Mouse (Mus musculus) T-helper 1 cell (primary cell): ENCODE measurements around the gene Gm7347.
"Not testable (repeated sequence)": the region's sequence is repeated elsewhere in the genome, so short reads cannot be mapped to it uniquely, and the experiment has no call there.

Experiments used
- in situ Hi-C: fragments of 300-600 bp; cut with MboI, MseI; formaldehyde crosslinking; loops from one replicate; pipeline ENCODE4 v1.15.1; 2025; ENCODE audit warnings: high pct_unique_total_duplicates

The Gm7347 gene

DNA sequence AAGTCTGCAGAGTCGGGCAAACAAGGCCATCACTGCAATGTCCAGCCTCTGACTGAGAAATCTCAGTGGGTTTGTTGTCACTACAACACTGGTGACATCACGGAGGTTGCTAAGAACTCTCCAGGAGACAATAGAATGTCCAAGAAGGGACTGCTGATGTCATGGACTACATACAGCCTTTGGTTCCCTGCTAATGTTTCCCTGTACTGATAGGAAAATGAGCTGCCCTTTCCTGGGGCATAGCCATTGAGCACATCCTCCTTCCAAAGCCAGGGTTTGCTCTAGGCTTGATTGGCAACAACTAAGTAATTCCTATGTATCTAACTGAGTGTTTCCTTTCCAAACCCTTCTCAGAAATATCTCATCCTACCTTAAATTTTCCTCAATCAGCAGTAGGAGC is at the start of gene Gm7347:
Gene Gm7347, minus strand, starts transcription at position 101 of the 400 bp plus-strand sequence.
- in situ Hi-C loops, result not testable (repeated sequence)

DNA sequence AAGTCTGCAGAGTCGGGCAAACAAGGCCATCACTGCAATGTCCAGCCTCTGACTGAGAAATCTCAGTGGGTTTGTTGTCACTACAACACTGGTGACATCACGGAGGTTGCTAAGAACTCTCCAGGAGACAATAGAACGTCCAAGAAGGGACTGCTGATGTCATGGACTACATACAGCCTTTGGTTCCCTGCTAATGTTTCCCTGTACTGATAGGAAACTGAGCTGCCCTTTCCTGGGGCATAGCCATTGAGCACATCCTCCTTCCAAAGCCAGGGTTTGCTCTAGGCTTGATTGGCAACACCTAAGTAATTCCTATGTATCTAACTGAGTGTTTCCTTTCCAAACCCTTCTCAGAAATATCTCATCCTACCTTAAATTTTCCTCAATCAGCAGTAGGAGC is 46.9 kb upstream of the Gm7347 start, which contains the start of gene 5031410I06Rik:
Gene 5031410I06Rik, minus strand, starts transcription at position 101 of the 400 bp plus-strand sequence.
- in situ Hi-C loops, result not testable (repeated sequence)

DNA sequence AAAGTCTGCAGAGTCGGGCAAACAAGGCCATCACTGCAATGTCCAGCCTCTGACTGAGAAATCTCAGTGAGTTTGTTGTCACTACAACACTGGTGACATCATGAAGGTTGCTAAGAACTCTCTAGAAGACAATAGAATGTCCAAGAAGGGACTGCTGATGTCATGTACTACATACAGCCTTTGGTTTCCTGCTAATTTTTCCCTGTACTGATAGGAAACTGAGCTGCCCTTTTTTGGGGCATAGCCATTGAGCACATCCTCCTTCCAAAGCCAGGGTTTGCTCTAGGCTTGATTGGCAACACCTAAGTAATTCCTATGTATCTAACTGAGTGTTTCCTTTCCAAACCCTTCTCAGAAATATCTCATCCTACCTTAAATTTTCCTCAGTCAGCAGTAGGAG is 30.8 kb upstream of the Gm7347 start, which contains the start of gene Gm10471:
Gene Gm10471, minus strand, starts transcription at position 101 of the 400 bp plus-strand sequence.
- in situ Hi-C loops, result loop anchor here (5.0 kb wide), 1 partner anchor 52 kb away; the partner anchor contains the start of gene Speer4a

DNA sequence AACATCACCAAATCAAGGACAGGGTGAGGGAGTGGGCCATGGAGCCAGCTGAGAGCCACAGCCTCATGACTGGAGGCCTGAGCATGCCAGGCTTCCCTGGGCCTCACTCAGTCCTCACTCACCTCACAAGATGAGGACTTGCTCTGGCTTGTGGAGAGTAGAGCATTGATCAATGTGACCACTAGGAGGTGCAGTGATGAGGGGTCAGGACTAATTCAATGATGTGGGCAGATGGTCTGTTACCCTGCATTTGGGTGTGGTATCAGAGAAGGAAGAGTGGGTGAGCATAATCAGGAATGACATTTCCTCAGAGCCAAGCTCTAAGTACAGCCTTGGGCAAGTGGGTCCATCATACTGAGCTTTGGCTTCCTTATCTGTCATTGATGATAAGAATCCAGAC is 20.6 kb upstream of the Gm7347 start:
- in situ Hi-C loops, result loop anchor here (5.0 kb wide), 1 partner anchor 48 kb away; no protein-coding TSS in a partner anchor

DNA sequence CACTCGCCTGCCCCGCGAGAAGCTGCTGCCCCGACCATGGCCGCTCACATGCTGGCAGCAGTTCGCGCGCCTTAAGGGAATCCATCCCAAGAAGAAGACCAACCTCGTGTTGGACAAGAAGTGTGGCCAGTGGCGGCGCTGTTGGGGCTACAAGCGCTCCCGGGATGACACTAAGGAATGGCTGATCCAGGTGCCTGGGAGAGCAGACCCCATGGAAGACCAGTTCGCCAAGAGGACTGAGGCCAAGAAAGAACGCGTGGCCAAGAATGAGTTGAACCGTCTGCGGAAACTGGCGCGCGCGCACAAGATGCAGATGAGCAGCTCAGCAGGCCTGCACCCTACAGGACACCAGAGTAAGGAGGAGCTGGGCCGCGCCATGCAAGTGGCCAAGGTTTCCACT is 12.3 kb upstream of the Gm7347 start:
- in situ Hi-C loops, result no loop called here

DNA sequence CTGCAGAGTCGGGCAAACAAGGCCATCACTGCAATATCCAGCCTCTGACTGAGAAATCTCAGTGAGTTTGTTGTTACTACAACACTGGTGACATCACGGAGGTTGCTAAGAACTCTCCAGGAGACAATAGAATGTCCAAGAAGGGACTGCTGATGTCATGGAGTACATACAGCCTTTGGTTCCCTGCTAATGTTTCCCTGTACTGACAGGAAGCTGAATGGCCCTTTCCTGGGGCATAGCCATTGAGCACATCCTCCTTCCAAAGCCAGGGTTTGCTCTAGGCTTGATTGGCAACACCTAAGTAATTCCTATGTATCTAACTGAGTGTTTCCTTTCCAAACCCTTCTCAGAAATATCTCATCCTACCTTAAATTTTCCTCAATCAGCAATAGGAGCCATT is 18.9 kb downstream of the Gm7347 start, which contains the start of gene Speer4a:
Gene Speer4a, minus strand, starts transcription at position 101 of the 400 bp plus-strand sequence.
- in situ Hi-C loops, result loop anchor here (5.0 kb wide), 1 partner anchor 48 kb away; the partner anchor contains the start of gene Gm10471

DNA sequence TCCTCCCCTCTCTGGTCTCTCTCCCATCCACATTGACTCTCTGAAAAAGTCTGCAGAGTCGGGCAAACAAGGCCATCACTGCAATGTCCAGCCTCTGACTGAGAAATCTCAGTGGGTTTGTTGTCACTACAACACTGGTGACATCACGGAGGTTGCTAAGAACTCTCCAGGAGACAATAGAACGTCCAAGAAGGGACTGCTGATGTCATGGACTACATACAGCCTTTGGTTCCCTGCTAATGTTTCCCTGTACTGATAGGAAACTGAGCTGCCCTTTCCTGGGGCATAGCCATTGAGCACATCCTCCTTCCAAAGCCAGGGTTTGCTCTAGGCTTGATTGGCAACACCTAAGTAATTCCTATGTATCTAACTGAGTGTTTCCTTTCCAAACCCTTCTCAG is 35.6 kb downstream of the Gm7347 start, which contains the start of gene Gm5862:
Gene Gm5862, minus strand, starts transcription at position 101 of the 400 bp plus-strand sequence.
- in situ Hi-C loops, result not testable (repeated sequence)

DNA sequence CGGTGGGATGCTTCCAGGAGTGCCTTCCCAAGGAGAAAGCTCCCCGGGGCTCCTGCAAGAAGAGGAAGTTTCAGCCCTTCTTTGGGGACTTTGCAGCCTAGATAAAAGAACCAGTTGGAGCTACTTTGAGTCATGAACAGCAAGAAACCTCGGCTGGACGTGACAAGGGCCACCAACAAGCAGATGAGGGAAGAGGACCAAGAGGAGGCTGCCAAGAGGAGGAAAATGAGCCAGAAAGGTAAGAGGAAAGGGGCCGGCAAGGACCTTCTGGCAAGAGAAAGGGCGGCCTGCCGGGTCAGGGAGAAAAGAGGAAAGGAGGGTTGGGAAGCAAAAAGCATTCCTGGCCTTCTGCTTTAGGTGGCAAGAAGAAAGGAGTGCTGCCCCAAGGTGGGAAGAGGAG is 50.7 kb downstream of the Gm7347 start:
- in situ Hi-C loops, result loop anchor here (5.0 kb wide), 1 partner anchor 50 kb away; no protein-coding TSS in a partner anchor

DNA sequence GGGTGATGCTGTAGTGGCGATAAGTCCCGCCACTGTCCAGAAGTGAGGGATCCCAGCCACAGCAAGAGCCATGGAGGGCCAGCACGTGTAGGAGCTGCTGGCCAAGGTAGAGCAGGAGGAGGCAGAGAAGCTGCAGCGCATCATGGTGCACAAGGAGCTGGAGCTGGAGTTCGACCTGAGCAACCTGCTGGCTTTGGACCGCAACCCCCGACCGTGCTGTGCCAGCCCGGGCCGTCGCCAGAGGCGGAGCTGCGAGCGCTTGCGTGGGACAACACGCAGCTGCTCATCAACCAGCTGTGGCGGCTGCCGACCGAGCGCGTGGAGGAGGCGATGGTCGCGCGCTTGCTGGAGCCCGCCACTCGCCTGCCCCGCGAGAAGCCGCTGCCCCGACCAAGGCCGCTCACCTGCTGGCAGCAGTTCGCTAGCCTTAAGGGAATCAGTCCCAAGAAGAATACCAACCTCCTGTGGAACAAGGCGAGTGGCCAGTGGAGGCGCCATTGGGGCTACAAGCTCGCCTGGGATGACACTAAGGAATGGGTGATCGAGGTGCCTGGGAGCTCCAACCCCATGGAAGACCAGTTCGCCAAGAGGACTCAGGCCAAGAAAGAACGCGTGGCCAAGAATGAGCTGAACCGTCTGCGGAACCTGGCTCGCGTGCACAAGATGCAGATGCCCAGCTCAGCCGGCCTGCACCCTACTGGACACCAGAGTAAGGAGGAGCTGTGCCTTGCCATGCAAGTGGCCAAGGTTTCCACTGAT is 51.3 kb downstream of the Gm7347 start:
- in situ Hi-C loops, result loop anchor here (5.0 kb wide), 1 partner anchor 50 kb away; no protein-coding TSS in a partner anchor

DNA sequence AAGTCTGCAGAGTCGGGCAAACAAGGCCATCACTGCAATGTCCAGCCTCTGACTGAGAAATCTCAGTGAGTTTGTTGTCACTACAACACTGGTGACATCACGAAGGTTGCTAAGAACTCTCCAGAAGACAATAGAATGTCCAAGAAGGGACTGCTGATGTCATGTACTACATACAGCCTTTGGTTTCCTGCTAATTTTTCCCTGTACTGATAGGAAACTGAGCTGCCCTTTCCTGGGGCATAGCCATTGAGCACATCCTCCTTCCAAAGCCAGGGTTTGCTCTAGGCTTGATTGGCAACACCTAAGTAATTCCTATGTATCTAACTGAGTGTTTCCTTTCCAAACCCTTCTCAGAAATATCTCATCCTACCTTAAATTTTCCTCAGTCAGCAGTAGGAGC is 53.7 kb downstream of the Gm7347 start, which contains the start of gene Gm1979:
Gene Gm1979, minus strand, starts transcription at position 101 of the 400 bp plus-strand sequence.
- in situ Hi-C loops, result loop anchor here (5.0 kb wide), 1 partner anchor 47 kb away; no protein-coding TSS in a partner anchor
